Mouse (Mus musculus) cerebellum, postnatal 25 days (tissue): ENCODE results near the gene Bcl2.
A peak's percentile ranks its signal among the peaks of the same experiment; 100 is the strongest.
"Not testable (repeated sequence)": the region's sequence is repeated elsewhere in the genome, so short reads cannot be mapped to it uniquely, and the experiment has no call there.

ENCODE experiments used
- DNase-seq, 2 experiments: peaks; one replicate each; pipeline ENCODE4 v3.0.0; 2021; ENCODE audit warnings: mixed read lengths in 2 of 2

Gene Bcl2

DNA sequence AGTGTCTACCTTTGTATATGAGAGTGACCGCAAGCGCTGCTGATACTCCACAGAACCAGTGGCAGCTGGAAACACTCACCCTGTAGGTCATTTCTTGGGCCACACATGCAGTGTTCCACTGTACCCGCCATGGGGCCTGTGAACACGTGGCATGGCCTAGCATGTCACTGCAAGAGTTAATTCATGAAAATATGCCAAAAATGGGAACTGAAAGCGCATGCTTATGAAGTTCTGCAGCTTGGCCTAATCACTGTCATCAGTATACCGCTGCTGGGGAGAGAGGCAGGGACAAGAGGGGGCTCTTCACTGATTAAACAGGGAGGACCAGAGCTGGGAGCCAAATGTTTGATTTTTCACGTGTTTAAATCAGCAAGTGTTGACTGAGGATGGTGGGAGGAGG is 161.2 kb downstream of the Bcl2 start:
- no peak for DNase-seq

- no peak for DNase-seq
Measured at GRCm38 (mm10) chr1:106550580-106550979, 163.5 kb downstream of the Bcl2 start.

GRCm38 (mm10) chr1:106549025-106549424 is 165.0 kb downstream of the Bcl2 start:
- DNase-seq, result no peak

DNA sequence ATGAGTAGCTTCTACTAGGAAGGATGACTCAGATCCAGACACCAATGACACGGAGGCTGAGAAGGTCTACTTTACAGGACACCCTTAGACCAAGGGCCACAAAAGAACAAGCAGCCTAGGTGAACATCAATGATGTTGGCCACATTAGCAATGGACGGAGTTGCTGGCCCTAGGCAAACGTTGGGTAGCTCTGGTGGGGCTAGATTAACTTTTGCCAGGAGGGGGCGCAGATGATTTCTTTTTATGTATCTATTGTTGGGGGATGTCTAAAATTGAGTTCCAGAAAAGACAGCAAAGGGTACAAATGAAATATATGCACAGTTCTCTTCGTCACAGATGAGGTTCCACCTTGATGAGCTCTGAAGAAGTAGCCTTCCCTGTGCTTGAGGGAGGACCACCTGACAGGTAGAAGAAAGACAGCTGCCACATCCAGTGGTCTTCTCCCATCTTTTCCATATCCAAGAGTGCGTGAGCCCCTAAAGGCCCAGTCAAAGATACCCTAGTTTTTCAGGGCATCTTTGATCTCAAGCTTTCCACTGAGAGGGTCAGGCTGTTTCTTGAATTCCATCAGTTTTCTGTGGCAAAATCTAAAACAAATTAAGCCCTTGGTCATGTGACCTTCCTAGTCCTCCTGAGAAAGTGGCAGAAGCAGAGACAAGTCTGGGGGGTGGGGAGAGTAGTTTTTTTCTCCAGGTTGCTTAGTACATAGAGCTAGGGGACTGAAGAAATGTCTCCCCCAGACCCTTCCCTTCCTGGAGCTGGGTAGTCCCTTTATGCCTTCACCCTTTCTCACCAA is 169.1 kb downstream of the Bcl2 start:
- DNase-seq, result peak in 1 of 2 experiments; percentile 56

GRCm38 (mm10) chr1:106542731-106543130 is 171.3 kb downstream of the Bcl2 start:
- peak; percentile 45 to 66 for DNase-seq

DNA sequence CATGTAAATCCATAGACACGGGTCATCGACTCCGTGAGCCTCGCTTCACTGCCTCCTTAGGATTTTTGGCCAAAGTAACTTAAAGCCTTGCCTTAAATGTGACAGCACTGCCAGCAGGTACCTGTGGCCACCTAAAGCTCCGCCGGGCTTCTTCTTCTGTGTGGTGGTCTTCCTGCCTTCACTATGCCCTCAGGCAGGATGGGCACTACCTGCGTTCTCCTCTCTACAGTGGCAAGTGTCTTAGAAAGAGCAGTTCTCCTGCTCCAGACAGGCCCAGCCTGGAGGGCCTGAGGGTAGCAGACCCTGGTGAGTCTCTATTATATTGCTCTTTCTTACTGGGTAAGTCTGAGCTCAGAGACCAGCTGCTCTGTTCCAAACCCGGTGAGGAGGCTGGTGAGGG is 172.2 kb downstream of the Bcl2 start:
- no peak for DNase-seq

DNA sequence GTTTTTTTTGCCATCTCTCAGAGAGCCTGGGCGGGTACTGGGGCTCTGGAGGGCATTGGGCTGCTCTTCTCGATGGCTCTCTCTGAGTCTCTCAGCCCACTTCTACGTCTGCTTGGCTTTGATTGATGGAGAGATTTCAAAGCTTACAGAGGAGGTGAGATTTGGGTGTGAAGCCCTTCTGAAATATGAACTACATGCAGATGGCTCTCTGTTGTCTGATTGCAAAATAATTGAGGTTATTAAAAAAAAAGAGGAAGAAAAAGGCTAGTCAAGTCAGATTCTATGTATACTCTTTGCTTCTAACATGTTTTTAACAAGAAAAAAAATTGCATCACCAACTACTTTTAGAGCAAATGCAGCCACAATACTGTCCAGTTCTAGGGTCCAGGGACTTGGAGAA is 173.9 kb downstream of the Bcl2 start:
- no peak for DNase-seq

DNA sequence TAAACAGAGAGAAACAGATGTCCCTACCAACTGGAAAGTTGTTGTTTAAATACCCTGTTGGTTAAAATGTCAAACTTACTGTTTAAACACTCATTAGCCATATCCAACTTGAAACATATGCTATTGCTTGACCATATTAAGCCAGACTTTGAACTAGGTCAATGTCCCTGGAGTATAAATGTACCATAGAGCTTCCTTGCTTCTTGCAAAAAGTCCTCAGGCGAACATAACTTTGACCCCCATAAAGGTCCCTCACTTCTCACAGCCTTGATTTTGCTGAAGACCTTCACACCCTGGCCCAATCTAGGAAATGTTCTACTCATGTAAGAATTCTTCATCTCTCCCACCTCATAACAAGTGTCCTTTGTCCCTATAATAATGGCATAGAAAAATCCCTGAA is 175.0 kb downstream of the Bcl2 start:
- DNase-seq, result no peak

GRCm38 (mm10) chr1:106534835-106535234 is 179.2 kb downstream of the Bcl2 start:
- DNase-seq, result not testable (repeated sequence)

- DNase-seq, result no peak
Measured at GRCm38 (mm10) chr1:106529570-106529969, 184.5 kb downstream of the Bcl2 start.

DNA sequence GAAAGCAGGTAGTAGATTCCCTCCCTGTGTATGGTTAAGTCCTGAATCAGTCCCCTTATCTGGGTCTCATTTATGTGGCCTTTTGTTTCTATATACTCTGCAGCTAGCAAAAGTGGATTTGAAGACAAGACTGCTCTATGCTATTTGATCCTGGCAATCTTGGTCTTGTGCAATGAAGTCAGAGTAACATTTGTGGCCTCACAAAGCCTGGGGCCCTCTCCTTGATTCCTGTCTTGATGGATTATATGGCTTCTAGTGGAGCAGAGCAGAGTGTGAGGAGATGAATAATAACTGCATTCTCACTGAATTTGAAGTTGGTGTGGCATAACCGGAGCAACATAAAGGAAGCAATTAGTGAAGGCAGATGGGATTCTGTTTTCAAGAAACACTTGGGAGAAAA is 186.5 kb downstream of the Bcl2 start:
- no peak for DNase-seq

DNA sequence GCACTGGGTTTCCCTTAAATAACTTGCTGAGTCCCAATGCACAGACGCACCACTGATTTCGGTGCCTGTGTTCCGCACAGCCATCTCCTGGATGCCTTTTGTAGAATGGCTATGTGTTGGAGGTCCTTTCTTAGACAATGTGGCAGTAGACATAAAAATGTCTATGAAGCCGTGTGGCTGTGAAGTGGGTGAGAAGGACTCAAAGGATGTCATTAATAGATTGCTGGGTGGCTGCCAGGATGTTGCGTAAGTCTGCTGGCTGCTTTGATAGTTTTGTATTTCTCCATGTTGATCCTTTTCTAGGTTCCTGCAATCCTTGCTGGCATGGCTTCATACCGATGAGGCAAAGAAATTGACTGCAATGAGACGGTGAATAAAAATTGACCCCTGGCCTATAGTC is 187.3 kb downstream of the Bcl2 start:
- peak in 1 of 2 experiments; percentile 37 for DNase-seq

DNA sequence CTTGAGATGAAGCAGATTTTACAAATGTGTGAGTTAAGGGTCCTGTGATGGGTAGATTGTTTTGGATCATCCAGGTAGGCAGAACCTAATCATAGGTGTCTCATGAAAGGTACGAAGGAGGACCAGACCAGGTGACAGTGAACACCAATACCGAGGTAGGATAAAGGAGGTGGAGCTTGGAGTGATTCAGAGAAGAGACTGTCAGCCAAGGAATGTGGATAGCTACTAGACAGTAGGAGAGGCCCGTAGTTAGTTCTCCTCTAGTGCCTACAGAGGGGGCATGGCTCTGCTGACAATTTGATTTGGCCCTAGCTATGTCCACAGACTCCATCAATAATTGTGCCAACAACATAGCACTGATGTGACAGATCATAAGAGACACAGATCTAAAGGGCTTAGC is 188.0 kb downstream of the Bcl2 start:
- no peak for DNase-seq

- no peak for DNase-seq
Measured at GRCm38 (mm10) chr1:106523741-106524140, 190.3 kb downstream of the Bcl2 start.

DNA sequence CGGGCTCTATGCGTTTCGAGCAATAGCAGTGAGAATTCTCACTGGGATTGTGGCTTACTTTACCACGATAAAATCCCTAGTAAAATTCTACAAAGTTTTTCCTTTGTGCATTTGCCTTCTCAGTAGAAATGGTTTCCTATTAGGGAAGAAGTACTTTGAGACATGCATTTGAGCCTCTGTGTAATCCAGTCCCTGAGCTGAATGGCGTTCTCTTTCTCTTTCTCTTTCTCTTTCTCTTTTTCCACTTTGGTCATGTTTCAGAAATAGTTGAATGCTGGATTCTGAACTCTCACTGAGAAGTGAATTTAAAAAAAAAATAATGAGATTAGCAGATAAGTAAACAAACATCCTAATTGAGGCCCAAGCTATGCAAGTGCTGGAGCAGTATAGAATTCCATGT is 191.1 kb downstream of the Bcl2 start:
- DNase-seq, result no peak

- no peak for DNase-seq
Measured at GRCm38 (mm10) chr1:106517591-106518177, 196.4 kb downstream of the Bcl2 start.

- DNase-seq, result no peak
Measured at GRCm38 (mm10) chr1:106517099-106517498, 197.0 kb downstream of the Bcl2 start.

DNA sequence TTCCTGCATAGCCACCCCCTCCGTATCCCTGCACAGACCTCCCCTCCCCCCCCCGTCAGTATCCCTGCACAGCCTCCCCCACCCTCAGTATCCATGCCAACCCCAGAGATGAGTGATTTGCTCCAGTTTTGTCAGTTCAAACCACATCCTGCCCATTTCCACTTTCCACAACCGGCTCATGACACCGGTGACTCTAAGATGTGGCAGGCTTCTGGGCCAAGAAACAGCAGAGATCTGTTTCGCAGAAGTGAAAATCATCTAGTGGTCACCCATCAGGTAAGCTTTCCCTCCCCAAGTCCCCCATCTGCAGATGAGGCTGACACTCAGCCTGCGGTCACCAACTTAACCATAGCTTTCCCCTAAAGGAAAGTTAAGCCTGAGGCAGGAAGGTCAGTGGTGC is 198.5 kb downstream of the Bcl2 start:
- DNase-seq, result no peak

- DNase-seq, result no peak
Measured at GRCm38 (mm10) chr1:106513890-106514643, 200.0 kb downstream of the Bcl2 start.

DNA sequence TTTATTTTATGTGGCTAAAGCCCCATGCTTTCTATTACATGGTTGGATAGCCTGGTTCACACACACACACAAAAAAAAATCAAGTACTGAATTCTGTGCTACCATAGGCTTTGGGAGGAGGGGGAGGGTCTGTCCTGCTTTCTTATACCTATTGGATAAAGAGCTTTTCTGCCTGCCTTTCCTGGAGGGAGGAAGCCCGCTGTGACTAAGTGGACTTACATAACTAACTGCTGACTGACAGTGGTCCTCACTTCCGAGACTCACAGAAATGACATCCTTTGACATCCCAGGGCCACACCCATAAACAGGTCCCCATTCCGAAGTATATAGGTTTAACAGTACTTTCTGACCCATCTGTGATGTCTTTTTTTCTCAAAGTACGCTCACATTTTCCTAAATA is 200.6 kb downstream of the Bcl2 start:
- DNase-seq, result no peak

GRCm38 (mm10) chr1:106511593-106511992 is 202.5 kb downstream of the Bcl2 start:
- peak; percentile 55 to 75 for DNase-seq

- DNase-seq, result no peak
Measured at GRCm38 (mm10) chr1:106507556-106507955, 206.5 kb downstream of the Bcl2 start.

DNA sequence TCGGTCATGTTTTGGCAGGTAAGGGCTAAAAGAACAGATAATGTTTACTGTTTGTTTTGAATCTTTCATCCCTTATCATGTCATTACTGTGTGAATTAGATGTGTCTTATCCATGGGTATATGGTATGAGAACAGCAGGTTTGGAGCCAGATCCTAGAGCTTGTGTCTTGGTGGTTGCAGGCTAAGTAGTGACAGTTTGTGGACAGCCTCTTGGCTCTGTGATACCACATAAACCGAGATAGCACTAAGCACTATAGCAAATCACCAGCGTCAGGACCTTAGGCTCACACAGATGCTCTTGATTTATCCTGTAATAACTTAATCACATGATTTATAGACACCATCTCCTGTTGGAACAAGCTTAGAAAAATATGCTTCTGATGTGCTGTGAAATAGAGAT is 210.2 kb downstream of the Bcl2 start:
- DNase-seq, result no peak

DNA sequence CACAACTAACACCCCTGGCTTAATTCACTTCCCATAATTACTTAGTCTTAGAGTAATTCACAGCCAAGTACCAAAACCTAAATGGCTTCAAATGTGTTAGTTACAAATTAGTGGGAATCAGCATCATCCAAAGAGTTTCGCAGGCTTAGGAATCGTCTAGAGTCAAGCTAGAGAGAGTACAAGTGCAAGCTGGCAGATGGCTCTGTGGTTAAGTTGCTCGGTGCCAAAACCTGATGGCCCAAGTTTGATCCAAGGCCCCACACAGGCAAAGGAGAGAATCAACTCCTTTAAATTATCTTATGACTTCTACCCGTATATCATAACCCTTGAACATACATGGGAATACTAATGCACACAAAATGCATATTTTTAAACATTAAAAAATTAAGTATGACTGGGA is 210.7 kb downstream of the Bcl2 start:
- no peak for DNase-seq
